In genomic region chr7:136088785-136089184, GRCm38 (mm10) we compare ENCODE assay signal across 17 mouse cellular contexts.
"Had no signal": no experiment of that assay in that cellular context is flagged by ENCODE, and none has a peak within 500 bp of the region (broad histone marks: within the 10 kb centered on the region; RNA-seq: fewer than 3 reads in every experiment).

No protein-coding gene starts in this region.

- DNase-seq: kidney, adult 2 months; kidney, postnatal 14 days; layer of hippocampus, postnatal 36 days; lung, adult 2 months; lung, postnatal 4 days; right cerebral cortex, postnatal 4 days; spleen, adult 18-20 months; thymus, adult 18-20 months; thymus, postnatal 14 days had no signal

- ATAC-seq: intestine, embryonic 16.5 days; lung, postnatal 0 days; midbrain, embryonic 15.5 days had no signal

- H3K9ac ChIP-seq: kidney, embryonic 15.5 days; liver, embryonic 15.5 days; midbrain, embryonic 15.5 days; neural tube, embryonic 13.5 days had no signal

- H3K4me3 ChIP-seq: kidney, embryonic 15.5 days; liver, embryonic 15.5 days; midbrain, embryonic 15.5 days; neural tube, embryonic 13.5 days had no signal

- H3K27ac ChIP-seq: kidney, embryonic 15.5 days; liver, embryonic 15.5 days; midbrain, embryonic 15.5 days; neural tube, embryonic 13.5 days had no signal

- H3K9me3 ChIP-seq: kidney, embryonic 15.5 days; liver, embryonic 15.5 days; midbrain, embryonic 15.5 days; neural tube, embryonic 13.5 days had no signal

- H3K4me2 ChIP-seq: kidney, embryonic 15.5 days; liver, embryonic 11.5 days; liver, embryonic 15.5 days; midbrain, embryonic 11.5 days; midbrain, embryonic 15.5 days; neural tube, embryonic 13.5 days had no signal

- H3K4me1 ChIP-seq: liver, embryonic 15.5 days had no signal

- H3K36me3 ChIP-seq: kidney, embryonic 15.5 days; liver, embryonic 15.5 days; midbrain, embryonic 15.5 days; neural tube, embryonic 13.5 days had no signal

- H3K27me3 ChIP-seq: liver, embryonic 15.5 days; midbrain, embryonic 15.5 days had no signal
